Mouse (Mus musculus) limb, embryonic 14.5 days (tissue): Measurements from ENCODE around the gene Kcnb1. TPM values are rescaled to one million over a fixed set of nuclear protein-coding genes. Genes with fewer than 3 reads are reported as not detected.

Experiments used
- ATAC-seq: fragments of 200-750 bp; cut with Nextera tagmentation; 2 replicates; pipeline ENCODE4 v1.8.0; 2017; ENCODE audit warnings: low read depth, moderate number of reproducible peaks, moderate TSS enrichment; ENCODE audit not compliant: low FRiP score
- DNase-seq: peaks from one replicate; pipeline ENCODE4 v3.0.0-alpha.2; 2015; ENCODE audit warnings: low spot score
- H3K27ac ChIP-seq: fragments of 300-500 bp; sonication (generic); replicated peaks from 2 replicates; pipeline ENCODE4 v1.5.1; 2014; ENCODE audit warnings: low read depth, mild to moderate bottlenecking, low read length, moderate library complexity, mixed read lengths
- H3K27me3 ChIP-seq: fragments of 300-500 bp; sonication (generic); 2 replicates; pipeline ENCODE4 v1.6.1; 2014; ENCODE audit warnings: low read length, mixed read lengths; ENCODE audit not compliant: control insufficient read depth, insufficient read depth
- H3K36me3 ChIP-seq: fragments of 300-500 bp; sonication (generic); 2 replicates; pipeline ENCODE4 v1.6.1; 2014; ENCODE audit warnings: mild to moderate bottlenecking, low read length, moderate library complexity, mixed read lengths; ENCODE audit not compliant: control insufficient read depth, insufficient read depth
- H3K4me1 ChIP-seq: fragments of 300-500 bp; sonication (generic); 2 replicates; pipeline ENCODE4 v1.6.1; 2014; ENCODE audit warnings: antibody characterized with exemption, low read length, mixed read lengths; ENCODE audit not compliant: control insufficient read depth, insufficient read depth
- H3K4me2 ChIP-seq: fragments of 300-500 bp; sonication (generic); replicated peaks from 2 replicates; pipeline ENCODE4 v1.6.1; 2014; ENCODE audit warnings: low read depth, mild to moderate bottlenecking, low read length, moderate library complexity; ENCODE audit not compliant: severe bottlenecking
- H3K4me3 ChIP-seq: fragments of 300-500 bp; sonication (generic); replicated peaks from 2 replicates; pipeline ENCODE4 v1.5.1; 2014; ENCODE audit warnings: low read length
- H3K9ac ChIP-seq: fragments of 300-500 bp; sonication (generic); 2 replicates; pipeline ENCODE4 v1.6.1; 2014; ENCODE audit warnings: mild to moderate bottlenecking, low read depth, low read length, moderate library complexity; ENCODE audit not compliant: severe bottlenecking
- H3K9me3 ChIP-seq: fragments of 300-500 bp; sonication (generic); 2 replicates; pipeline ENCODE4 v1.6.1; 2016; ENCODE audit warnings: low read length; ENCODE audit not compliant: control insufficient read depth
- POLR2A ChIP-seq: fragments of 200-500 bp; IDR thresholded peaks from 2 replicates; pipeline ENCODE4 v1.8.0; 2012; ENCODE audit warnings: inconsistent platforms, mild to moderate bottlenecking, moderate library complexity, borderline replicate concordance; ENCODE audit not compliant: insufficient read depth, insufficient read length; ENCODE audit errors: extremely low read depth
- WGBS: fragments of 180-500 bp; shearing (Covaris S2); extraction: QIAGEN DNeasy Blood & Tissue Kit; methylation state at CpG from one replicate; pipeline ENCODE4 v1.1.7; 2014; 5-methylcytosine and 5-hydroxymethylcytosine counted together
- polyA plus RNA-seq, 2 experiments: library from polyadenylated mRNA; depleted of rRNA in 1 of 2; stranded (reverse) in 1 of 2; unstranded in 1 of 2; fragments of >200 nt; fragmentation: Nextera tagmentation in 1 of 2; extraction: Ambion mirVana in 1 of 2; gene quantifications; 2 replicates each; pipeline versions ENCODE4 v1.2.1 to v1.2.3; 2012 to 2014

Kcnb1 gene
- polyA plus RNA-seq, 2 experiments, result 1.3 to 3.3 TPM

DNA sequence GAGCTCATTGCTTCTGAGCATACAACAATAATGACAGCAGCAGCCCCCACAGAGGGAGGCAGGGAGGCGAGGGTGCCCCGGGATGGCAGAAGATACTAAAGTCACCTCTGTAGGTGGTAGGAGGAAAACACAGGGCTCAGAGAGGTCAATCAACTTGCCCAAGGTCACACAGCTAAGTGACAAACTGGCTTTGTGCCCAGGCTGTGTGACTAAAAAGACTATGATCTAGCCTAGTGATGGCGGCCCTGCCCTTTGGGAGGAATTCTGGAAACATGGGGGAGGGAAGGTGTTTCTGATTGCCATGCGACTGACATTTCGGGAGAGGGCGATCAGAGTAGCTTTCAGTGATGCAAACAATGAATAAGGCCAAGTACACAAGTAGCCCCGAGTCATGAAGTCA, 68.0 kb downstream of the Kcnb1 start:
- Histone ChIP-seq H3K4me3 (no peak overlapping the region), H3K27ac (no peak overlapping the region), H3K36me3 (no peaks in the 10 kb centered on the region), H3K4me1 (peaks cover 15% of the 10 kb centered on the region), H3K9ac (no peak overlapping the region), H3K27me3 (no peaks in the 10 kb centered on the region), H3K4me2 (no peak overlapping the region), H3K9me3 (no peaks in the 10 kb centered on the region)
- DNase-seq (no peak), ATAC-seq (no peak)
- no peak for TF ChIP-seq POLR2A
- 85% methylated on average over 7 of the region's 7 CpGs for WGBS

DNA sequence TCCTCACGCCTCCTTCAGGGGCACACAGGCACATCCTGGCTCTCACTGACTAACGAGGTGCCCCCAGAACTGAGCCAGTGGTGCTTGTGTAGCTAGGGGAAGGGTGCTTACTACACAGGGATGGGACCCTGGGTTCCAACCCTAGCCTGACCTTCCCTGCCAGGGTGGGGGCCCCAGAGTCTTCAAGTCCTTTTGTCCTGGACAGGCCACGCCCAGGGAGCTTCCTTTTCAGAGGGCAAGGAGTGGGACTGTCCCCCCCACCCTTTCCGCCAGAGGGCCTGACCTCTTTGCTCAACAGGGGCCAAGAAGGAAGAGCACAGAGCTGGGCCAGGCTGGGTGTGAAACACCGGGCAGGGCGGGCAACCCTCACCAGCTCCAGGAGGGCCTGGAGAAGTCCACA, 68.7 kb downstream of the Kcnb1 start:
- H3K27ac ChIP-seq, result no peak overlapping the region
- no peak overlapping the region for H3K9ac ChIP-seq
- no peak overlapping the region for H3K4me3 ChIP-seq
- no peak overlapping the region for H3K4me2 ChIP-seq
- WGBS, result 79% methylated on average over 6 of the region's 6 CpGs
- no peak for TF ChIP-seq POLR2A
- no peaks in the 10 kb centered on the region for H3K27me3 ChIP-seq
- H3K36me3 ChIP-seq, result no peaks in the 10 kb centered on the region
- H3K4me1 ChIP-seq, result peaks cover 15% of the 10 kb centered on the region
- DNase-seq, result no peak
- H3K9me3 ChIP-seq, result no peaks in the 10 kb centered on the region
- no peak for ATAC-seq

DNA sequence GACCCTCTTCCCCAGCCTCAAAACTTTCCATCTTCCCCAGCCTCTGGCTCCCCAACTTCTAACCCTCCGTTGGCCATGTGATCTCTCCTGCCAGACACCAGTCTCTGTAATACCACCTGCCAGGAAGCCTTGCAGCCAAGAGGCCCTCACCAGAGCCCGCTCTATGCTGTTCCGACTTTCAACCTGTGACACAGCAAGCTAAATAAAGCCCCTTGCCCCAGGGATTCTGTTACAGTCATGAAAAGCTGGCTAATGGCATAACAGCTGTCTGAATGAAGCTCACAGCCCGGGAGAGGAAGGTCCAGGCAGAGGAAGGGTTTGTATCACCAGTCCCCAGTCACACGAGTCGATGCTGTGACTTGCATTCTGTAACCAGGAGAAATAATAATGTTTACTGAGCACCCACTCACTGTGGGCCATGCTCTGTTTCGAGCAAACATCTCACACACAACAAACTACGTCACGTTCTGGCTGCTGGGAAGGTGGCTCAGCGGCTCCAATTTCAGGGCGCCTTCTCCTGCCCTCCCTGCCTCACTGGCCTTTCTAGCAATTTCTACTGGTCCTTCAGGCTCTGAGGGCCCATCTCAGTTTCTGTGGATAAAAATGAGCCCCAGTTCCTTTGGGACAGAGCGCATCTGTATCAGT, 69.6 kb downstream of the Kcnb1 start:
- Histone ChIP-seq H3K9me3 (no peaks in the 10 kb centered on the region), H3K4me3 (no peak overlapping the region), H3K27ac (no peak overlapping the region), H3K4me1 (peaks cover 15% of the 10 kb centered on the region), H3K4me2 (no peak overlapping the region), H3K36me3 (no peaks in the 10 kb centered on the region), H3K9ac (no peak overlapping the region), H3K27me3 (no peaks in the 10 kb centered on the region)
- no peak for DNase-seq
- 64% methylated on average over 12 of the region's 12 CpGs for WGBS
- TF ChIP-seq POLR2A, result no peak
- no peak for ATAC-seq

DNA sequence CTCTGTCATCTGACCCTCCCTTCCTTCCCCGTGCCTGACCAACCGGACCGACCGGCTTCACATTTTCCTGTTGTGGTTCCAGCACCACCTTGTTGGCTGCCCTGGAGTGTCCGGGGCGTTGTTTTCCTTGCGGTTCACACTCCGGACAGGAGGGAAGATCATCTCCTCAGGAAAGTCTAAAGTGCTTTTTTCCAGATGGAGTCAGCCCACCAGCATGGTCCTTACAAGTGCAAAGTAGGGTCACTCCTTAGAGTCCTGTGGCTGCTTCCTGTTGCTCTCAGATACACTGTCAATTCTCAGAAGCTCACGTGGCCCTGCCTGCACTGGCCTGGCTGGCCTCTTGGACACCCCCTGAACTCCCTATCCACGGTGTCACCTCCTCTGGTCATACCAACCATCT, 71.9 kb downstream of the Kcnb1 start:
- no peak overlapping the region for H3K9ac ChIP-seq
- H3K36me3 ChIP-seq, result no peaks in the 10 kb centered on the region
- H3K27me3 ChIP-seq, result no peaks in the 10 kb centered on the region
- WGBS, result 66% methylated on average over 10 of the region's 10 CpGs
- H3K9me3 ChIP-seq, result no peaks in the 10 kb centered on the region
- no peak for ATAC-seq
- H3K27ac ChIP-seq, result no peak overlapping the region
- H3K4me3 ChIP-seq, result no peak overlapping the region
- no peak overlapping the region for H3K4me2 ChIP-seq
- no peak for DNase-seq
- no peak for TF ChIP-seq POLR2A
- peaks cover 4% of the 10 kb centered on the region for H3K4me1 ChIP-seq

DNA sequence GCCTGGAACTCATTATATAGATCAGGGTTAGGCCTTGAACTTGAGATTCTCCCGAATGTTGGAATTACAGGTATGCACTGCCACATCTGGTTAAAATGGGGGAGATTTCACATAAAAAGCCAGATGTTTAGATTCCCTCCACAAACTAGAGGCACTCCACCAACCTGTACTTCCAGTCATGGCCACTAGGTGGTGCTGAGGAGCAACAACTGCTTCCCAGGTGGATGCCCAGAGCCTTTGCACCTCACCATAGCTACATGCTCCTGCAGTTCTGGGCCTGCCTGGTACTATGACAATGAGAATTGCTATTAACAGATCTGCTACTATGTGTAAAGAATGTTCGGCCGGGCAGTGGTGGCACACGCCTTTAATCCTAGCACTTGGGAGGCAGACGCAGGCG, 77.2 kb downstream of the Kcnb1 start:
- 46% methylated on average over 6 of the region's 6 CpGs for WGBS
- H3K27ac ChIP-seq, result no peak overlapping the region
- H3K9ac ChIP-seq, result no peak overlapping the region
- H3K4me1 ChIP-seq, result peaks cover 5% of the 10 kb centered on the region; the same call in 1 of the 2 replicates
- ATAC-seq (peak; percentile 66), DNase-seq (peak; percentile 88)
- no peak for TF ChIP-seq POLR2A
- H3K4me3 ChIP-seq, result no peak overlapping the region
- no peaks in the 10 kb centered on the region for H3K9me3 ChIP-seq
- H3K27me3 ChIP-seq, result no peaks in the 10 kb centered on the region
- no peaks in the 10 kb centered on the region for H3K36me3 ChIP-seq
- H3K4me2 ChIP-seq, result no peak overlapping the region

DNA sequence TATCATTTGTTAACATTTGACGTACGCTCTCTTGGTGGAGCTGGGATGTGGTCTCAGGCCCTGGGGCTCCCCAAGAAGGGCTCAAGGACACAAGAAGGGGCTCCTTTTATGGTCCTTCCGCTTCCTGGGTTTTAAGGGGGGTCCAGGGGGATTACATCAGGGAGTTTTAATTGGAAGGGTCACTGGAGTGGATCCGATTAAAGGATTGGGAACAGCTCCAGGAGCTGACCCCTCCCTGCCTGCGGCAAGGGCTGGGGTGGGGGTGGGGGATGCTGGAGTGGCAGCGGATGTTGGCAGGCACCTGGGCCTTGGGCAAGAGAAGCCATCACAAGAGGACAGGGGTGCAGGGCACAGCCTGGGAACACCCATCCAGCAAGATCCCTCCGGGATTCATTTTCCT, 77.7 kb downstream of the Kcnb1 start:
- DNase-seq (no peak), ATAC-seq (no peak)
- no peak overlapping the region for H3K4me3 ChIP-seq
- no peak overlapping the region for H3K9ac ChIP-seq
- no peaks in the 10 kb centered on the region for H3K36me3 ChIP-seq
- no peaks in the 10 kb centered on the region for H3K9me3 ChIP-seq
- TF ChIP-seq POLR2A, result no peak
- WGBS, result 39% methylated on average over 7 of the region's 7 CpGs
- no peak overlapping the region for H3K4me2 ChIP-seq
- H3K27ac ChIP-seq, result 0 out of 2 replicates have a peak overlapping the region, but pooled peaks have one; percentile 2
- H3K27me3 ChIP-seq, result no peaks in the 10 kb centered on the region
- peaks cover 5% of the 10 kb centered on the region; the same call in 1 of the 2 replicates for H3K4me1 ChIP-seq
